Mouse (Mus musculus): ENCODE data around the gene Nmrk1.
A peak's percentile ranks its signal among the peaks of the same experiment; 100 is the strongest.
"Not testable (repeated sequence)": the region's sequence is repeated elsewhere in the genome, so short reads cannot be mapped to it uniquely, and the experiment has no call there.

Gene Nmrk1

GRCm38 (mm10) chr19:18631644-18632219 is at the start of gene Nmrk1, which contains the start of gene Ostf1:
Gene Nmrk1, plus strand, starts transcription at chr19:18631950.
Gene Ostf1, minus strand, starts transcription at chr19:18631823.
- peak; percentile 84 to 92 for DNase-seq (ENCODE audit: low spot score in 2 of 2)

- no peak for DNase-seq (ENCODE audit: low spot score in 2 of 2)
Measured at GRCm38 (mm10) chr19:18582226-18582625, 49.5 kb upstream of the Nmrk1 start.

- no peak for DNase-seq (ENCODE audit: low spot score in 2 of 2)
Measured at GRCm38 (mm10) chr19:18582887-18583286, 48.9 kb upstream of the Nmrk1 start.

GRCm38 (mm10) chr19:18583706-18584105 is 48.0 kb upstream of the Nmrk1 start:
- DNase-seq (ENCODE audit: low spot score in 2 of 2) = no peak

GRCm38 (mm10) chr19:18584621-18585020 is 47.1 kb upstream of the Nmrk1 start:
- DNase-seq (ENCODE audit: low spot score in 2 of 2) = no peak

- no peak for DNase-seq (ENCODE audit: low spot score in 2 of 2)
Measured at GRCm38 (mm10) chr19:18587118-18587517, 44.6 kb upstream of the Nmrk1 start.

- DNase-seq (ENCODE audit: low spot score in 2 of 2) = no peak
Measured at GRCm38 (mm10) chr19:18588243-18588642, 43.5 kb upstream of the Nmrk1 start.

GRCm38 (mm10) chr19:18588801-18589200 is 42.9 kb upstream of the Nmrk1 start:
- not testable (repeated sequence) for DNase-seq (ENCODE audit: low spot score in 2 of 2)

- no peak for DNase-seq (ENCODE audit: low spot score in 2 of 2)
Measured at GRCm38 (mm10) chr19:18589276-18589675, 42.5 kb upstream of the Nmrk1 start.

- no peak for DNase-seq (ENCODE audit: low spot score in 2 of 2)
Measured at GRCm38 (mm10) chr19:18590234-18590633, 41.5 kb upstream of the Nmrk1 start.

- no peak for DNase-seq (ENCODE audit: low spot score in 2 of 2)
Measured at GRCm38 (mm10) chr19:18590942-18591354, 40.8 kb upstream of the Nmrk1 start.

- no peak for DNase-seq (ENCODE audit: low spot score in 2 of 2)
Measured at GRCm38 (mm10) chr19:18592919-18593318, 38.8 kb upstream of the Nmrk1 start.

- DNase-seq (ENCODE audit: low spot score in 2 of 2) = peak in 1 of 2 experiments; percentile 26
Measured at GRCm38 (mm10) chr19:18593722-18594121, 38.0 kb upstream of the Nmrk1 start.

- DNase-seq (ENCODE audit: low spot score in 2 of 2) = no peak
Measured at GRCm38 (mm10) chr19:18596876-18597275, 34.9 kb upstream of the Nmrk1 start.

GRCm38 (mm10) chr19:18597772-18598171 is 34.0 kb upstream of the Nmrk1 start:
- DNase-seq (ENCODE audit: low spot score in 2 of 2) = no peak

- no peak for DNase-seq (ENCODE audit: low spot score in 2 of 2)
Measured at GRCm38 (mm10) chr19:18598265-18598926, 33.4 kb upstream of the Nmrk1 start.

- no peak for DNase-seq (ENCODE audit: low spot score in 2 of 2)
Measured at GRCm38 (mm10) chr19:18599051-18599450, 32.7 kb upstream of the Nmrk1 start.

GRCm38 (mm10) chr19:18599650-18600049 is 32.1 kb upstream of the Nmrk1 start:
- DNase-seq (ENCODE audit: low spot score in 2 of 2) = no peak

- no peak for DNase-seq (ENCODE audit: low spot score in 2 of 2)
Measured at GRCm38 (mm10) chr19:18600611-18601010, 31.1 kb upstream of the Nmrk1 start.

GRCm38 (mm10) chr19:18603011-18603410 is 28.7 kb upstream of the Nmrk1 start:
- no peak for DNase-seq (ENCODE audit: low spot score in 2 of 2)

- DNase-seq (ENCODE audit: low spot score in 2 of 2) = no peak
Measured at GRCm38 (mm10) chr19:18607907-18608306, 23.8 kb upstream of the Nmrk1 start.

- no peak for DNase-seq (ENCODE audit: low spot score in 2 of 2)
Measured at GRCm38 (mm10) chr19:18608975-18609374, 22.8 kb upstream of the Nmrk1 start.

- no peak for DNase-seq (ENCODE audit: low spot score in 2 of 2)
Measured at GRCm38 (mm10) chr19:18614337-18614736, 17.4 kb upstream of the Nmrk1 start.

All from cerebellum, postnatal 4 days (tissue).